Mouse (Mus musculus) neural tube, embryonic 11.5 days (tissue): ENCODE results near the gene Wdr18. TPM values are rescaled to one million over a fixed set of nuclear protein-coding genes. Genes with fewer than 3 reads are reported as not detected.

Experiments used
- ATAC-seq: fragments of 200-750 bp; cut with Nextera tagmentation; 2 replicates; pipeline ENCODE4 v1.8.0; 2017; ENCODE audit warnings: moderate number of reproducible peaks, mild to moderate bottlenecking, moderate TSS enrichment, moderate library complexity; ENCODE audit not compliant: insufficient read depth, low FRiP score, low TSS enrichment
- DNase-seq: peaks from one replicate; pipeline ENCODE4 v3.0.0-alpha.2; 2015; ENCODE audit warnings: low spot score
- H3K27ac ChIP-seq: fragments of 300-500 bp; sonication (generic); 2 replicates; pipeline ENCODE4 v1.5.1; 2014; ENCODE audit warnings: low read depth, mild to moderate bottlenecking, low read length
- H3K27me3 ChIP-seq: fragments of 300-500 bp; sonication (generic); 2 replicates; pipeline ENCODE4 v1.6.1; 2014; ENCODE audit warnings: mild to moderate bottlenecking, low read length, mixed read lengths; ENCODE audit not compliant: control insufficient read depth, insufficient read depth
- H3K36me3 ChIP-seq: fragments of 300-500 bp; sonication (generic); 2 replicates; pipeline ENCODE4 v1.6.1; 2014; ENCODE audit warnings: mild to moderate bottlenecking, low read length, moderate library complexity, mixed read lengths; ENCODE audit not compliant: control insufficient read depth, insufficient read depth
- H3K4me1 ChIP-seq: fragments of 300-500 bp; sonication (generic); 2 replicates; pipeline ENCODE4 v1.6.1; 2014; ENCODE audit warnings: low read length, mixed read lengths; ENCODE audit not compliant: control insufficient read depth, insufficient read depth
- H3K4me2 ChIP-seq: fragments of 300-500 bp; sonication (generic); 2 replicates; pipeline ENCODE4 v1.6.1; 2014; ENCODE audit warnings: low read depth, mild to moderate bottlenecking, moderate library complexity
- H3K4me3 ChIP-seq: fragments of 300-500 bp; sonication (generic); 2 replicates; pipeline ENCODE4 v1.5.1; 2014; ENCODE audit warnings: low read depth, low read length
- H3K9ac ChIP-seq: fragments of 300-500 bp; sonication (generic); 2 replicates; pipeline ENCODE4 v1.6.1; 2014; ENCODE audit warnings: mild to moderate bottlenecking, low read length
- H3K9me3 ChIP-seq: fragments of 300-500 bp; sonication (generic); 2 replicates; pipeline ENCODE4 v1.6.1; 2016; ENCODE audit warnings: low read length; ENCODE audit not compliant: control insufficient read depth
- WGBS: fragments of 180-500 bp; shearing (Covaris S2); extraction: QIAGEN DNeasy Blood & Tissue Kit; methylation state at CpG from one replicate; pipeline ENCODE4 v1.1.7; 2014; 5-methylcytosine and 5-hydroxymethylcytosine counted together
- polyA plus RNA-seq: library from polyadenylated mRNA; unstranded; fragments of >200 nt; fragmentation: Nextera tagmentation; extraction: Ambion mirVana; gene quantifications from 2 replicates; pipeline ENCODE4 v1.2.1, GENCODE M21; 2014

The Wdr18 gene
- polyA plus RNA-seq, 1 experiment from 2014 or later, result 115 TPM

DNA sequence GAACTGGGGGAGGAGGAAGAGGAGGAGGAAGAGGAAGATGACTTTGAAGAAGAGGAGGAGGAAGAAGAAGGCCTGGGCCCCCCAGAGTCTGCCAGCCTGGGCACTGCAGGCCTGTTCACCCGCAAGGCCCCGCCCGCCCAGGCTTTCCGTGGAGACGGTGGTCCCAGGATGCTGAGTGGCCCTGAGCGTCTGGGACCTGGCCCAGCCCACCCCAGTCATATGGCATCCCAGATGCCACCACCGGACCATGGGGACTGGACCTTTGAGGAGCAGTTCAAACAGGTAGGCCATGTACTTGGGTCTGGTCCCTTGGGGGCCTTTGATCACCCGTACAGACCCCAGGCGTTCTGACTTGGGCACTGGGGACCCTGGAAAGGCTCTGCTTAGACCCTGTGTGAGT lies 28.2 kb upstream of the Wdr18 start:
- no peak overlapping the region for H3K4me3 ChIP-seq
- H3K27ac ChIP-seq, result no peak overlapping the region
- no peaks in the 10 kb centered on the region for H3K27me3 ChIP-seq
- H3K4me2 ChIP-seq, result no peak overlapping the region
- H3K9ac ChIP-seq, result no peak overlapping the region
- DNase-seq, result no peak
- peaks cover 33% of the 10 kb centered on the region for H3K4me1 ChIP-seq
- H3K36me3 ChIP-seq, result peaks cover 6% of the 10 kb centered on the region
- ATAC-seq, result no peak
- WGBS, result 82% methylated on average over 9 of the region's 9 CpGs
- H3K9me3 ChIP-seq, result no peaks in the 10 kb centered on the region

DNA sequence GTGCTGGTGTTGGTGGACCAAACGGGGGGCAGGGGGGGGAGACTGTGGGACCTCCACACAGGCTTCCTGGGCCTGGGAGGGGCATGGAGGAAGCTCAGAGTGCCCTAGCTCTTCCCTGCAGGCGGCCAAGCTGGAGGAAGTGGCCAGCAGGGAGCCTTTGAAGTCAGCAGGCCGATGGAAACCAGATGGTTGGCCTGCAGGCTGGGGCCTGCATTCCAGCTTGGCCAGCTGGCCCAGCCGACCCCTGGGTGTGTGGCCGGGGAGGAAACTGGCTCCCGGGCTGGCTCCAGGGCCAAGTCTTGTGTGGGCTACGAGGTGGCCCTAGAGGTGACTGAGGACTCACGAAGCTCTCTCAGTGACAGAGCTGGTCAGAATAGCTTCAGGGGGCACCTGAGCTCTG lies 27.2 kb upstream of the Wdr18 start:
- H3K9ac ChIP-seq, result no peak overlapping the region; the same call in 1 of the 2 replicates
- 9% methylated on average over 8 of the region's 8 CpGs for WGBS
- DNase-seq, result peak; percentile 52

DNA sequence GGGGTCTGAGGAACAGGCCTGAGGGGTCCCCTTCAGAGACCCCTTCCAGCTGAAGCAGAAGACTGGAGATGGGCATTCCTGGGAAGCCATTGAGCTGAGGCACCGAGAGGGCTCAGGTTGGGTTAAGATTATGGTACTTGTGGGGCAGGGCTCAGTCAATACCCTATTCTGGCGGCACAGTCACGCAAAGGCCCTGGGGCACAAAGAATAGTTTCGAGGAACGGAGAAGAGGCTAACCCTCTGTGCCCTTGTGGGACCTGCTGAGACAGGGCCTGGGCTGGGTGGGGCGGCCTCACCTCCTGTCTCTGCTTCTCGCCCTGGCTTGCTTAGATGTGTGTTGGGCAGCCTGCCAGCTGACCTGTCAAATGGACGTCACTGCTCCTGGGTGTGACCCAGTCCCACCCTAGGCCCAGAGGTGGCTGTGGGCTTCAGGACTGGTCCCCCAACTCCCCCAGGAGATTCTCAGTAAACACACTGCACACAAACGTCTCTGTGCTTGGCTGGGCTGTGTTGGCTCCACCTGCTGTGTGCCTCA lies 26.7 kb upstream of the Wdr18 start:
- H3K4me1 ChIP-seq, result peaks cover 36% of the 10 kb centered on the region
- ATAC-seq (no peak), DNase-seq (no peak)
- H3K4me2 ChIP-seq, result no peak overlapping the region; the same call in 1 of the 2 replicates
- peaks cover 6% of the 10 kb centered on the region for H3K36me3 ChIP-seq
- H3K4me3 ChIP-seq, result no peak overlapping the region
- H3K9ac ChIP-seq, result no peak overlapping the region; the same call in 1 of the 2 replicates
- WGBS, result 55% methylated on average over 9 of the region's 9 CpGs
- no peaks in the 10 kb centered on the region for H3K9me3 ChIP-seq
- no peaks in the 10 kb centered on the region for H3K27me3 ChIP-seq
- H3K27ac ChIP-seq, result 0 out of 2 replicates have a peak overlapping the region, but pooled peaks have one; percentile 34

More for the DNA sequence above, 27.2 kb upstream of the Wdr18 start:
- Histone ChIP-seq H3K4me2 (peak overlapping the region; percentile 19), H3K4me3 (no peak overlapping the region), H3K27me3 (no peaks in the 10 kb centered on the region), H3K36me3 (peaks cover 6% of the 10 kb centered on the region), H3K27ac (peak overlapping the region; percentile 23; the same call in 1 of the 2 replicates), H3K9me3 (no peaks in the 10 kb centered on the region), H3K4me1 (peaks cover 33% of the 10 kb centered on the region)
- no peak for ATAC-seq

DNA sequence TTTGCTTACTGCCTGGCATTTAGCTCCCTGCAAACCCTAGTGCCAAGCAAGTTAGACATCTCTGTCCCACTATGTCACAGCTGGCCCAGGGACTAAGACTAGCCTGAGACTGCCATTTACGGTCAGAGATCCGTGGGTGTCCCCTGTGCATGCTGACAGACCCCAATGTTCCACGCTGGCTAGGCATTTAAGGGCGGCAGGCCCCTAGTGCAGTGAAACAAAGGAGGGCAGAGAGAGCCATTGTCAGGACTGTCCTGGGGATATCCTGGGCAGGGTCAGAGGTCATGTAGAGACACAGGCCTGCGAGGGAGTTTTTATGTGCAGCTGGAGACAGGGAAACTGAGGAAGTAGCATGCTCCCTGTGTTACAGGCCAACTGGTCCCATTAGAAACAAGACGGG lies 26.1 kb upstream of the Wdr18 start:
- 30% methylated on average over 6 of the region's 6 CpGs for WGBS
- H3K27ac ChIP-seq, result no peak overlapping the region
- peaks cover 34% of the 10 kb centered on the region for H3K4me1 ChIP-seq
- no peak for ATAC-seq
- no peak for DNase-seq
- no peak overlapping the region for H3K4me2 ChIP-seq
- no peak overlapping the region for H3K4me3 ChIP-seq
- H3K27me3 ChIP-seq, result no peaks in the 10 kb centered on the region
- H3K9me3 ChIP-seq, result no peaks in the 10 kb centered on the region
- H3K9ac ChIP-seq, result no peak overlapping the region
- peaks cover 6% of the 10 kb centered on the region for H3K36me3 ChIP-seq

DNA sequence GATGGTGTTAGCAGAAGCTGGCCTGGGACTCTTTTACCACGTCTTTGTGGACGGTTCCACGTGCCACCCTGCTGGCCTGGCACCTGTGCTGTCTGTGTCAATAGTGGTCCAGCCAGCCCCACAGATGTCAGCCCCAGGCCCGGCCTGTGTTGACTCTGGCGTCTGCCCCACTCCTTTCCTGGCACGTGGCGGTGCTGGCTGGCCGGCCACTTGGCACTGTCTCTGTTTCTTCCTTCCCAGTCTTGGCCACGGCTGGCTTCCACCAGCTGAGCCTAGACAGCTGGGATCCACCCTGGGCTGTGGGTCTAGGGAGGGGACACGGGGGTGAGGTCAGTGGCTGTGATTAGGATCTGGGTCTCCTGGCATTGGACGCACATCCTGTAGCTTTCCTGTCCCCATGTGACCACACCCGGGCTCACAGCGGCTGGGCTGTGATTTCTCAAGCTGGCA lies 25.7 kb upstream of the Wdr18 start:
- no peak for DNase-seq
- no peaks in the 10 kb centered on the region for H3K9me3 ChIP-seq
- peaks cover 6% of the 10 kb centered on the region for H3K36me3 ChIP-seq
- no peak overlapping the region for H3K27ac ChIP-seq
- H3K9ac ChIP-seq, result no peak overlapping the region
- no peak for ATAC-seq
- H3K4me1 ChIP-seq, result peaks cover 30% of the 10 kb centered on the region
- no peaks in the 10 kb centered on the region for H3K27me3 ChIP-seq
- no peak overlapping the region for H3K4me2 ChIP-seq
- H3K4me3 ChIP-seq, result no peak overlapping the region
- WGBS, result 65% methylated on average over 13 of the region's 13 CpGs

DNA sequence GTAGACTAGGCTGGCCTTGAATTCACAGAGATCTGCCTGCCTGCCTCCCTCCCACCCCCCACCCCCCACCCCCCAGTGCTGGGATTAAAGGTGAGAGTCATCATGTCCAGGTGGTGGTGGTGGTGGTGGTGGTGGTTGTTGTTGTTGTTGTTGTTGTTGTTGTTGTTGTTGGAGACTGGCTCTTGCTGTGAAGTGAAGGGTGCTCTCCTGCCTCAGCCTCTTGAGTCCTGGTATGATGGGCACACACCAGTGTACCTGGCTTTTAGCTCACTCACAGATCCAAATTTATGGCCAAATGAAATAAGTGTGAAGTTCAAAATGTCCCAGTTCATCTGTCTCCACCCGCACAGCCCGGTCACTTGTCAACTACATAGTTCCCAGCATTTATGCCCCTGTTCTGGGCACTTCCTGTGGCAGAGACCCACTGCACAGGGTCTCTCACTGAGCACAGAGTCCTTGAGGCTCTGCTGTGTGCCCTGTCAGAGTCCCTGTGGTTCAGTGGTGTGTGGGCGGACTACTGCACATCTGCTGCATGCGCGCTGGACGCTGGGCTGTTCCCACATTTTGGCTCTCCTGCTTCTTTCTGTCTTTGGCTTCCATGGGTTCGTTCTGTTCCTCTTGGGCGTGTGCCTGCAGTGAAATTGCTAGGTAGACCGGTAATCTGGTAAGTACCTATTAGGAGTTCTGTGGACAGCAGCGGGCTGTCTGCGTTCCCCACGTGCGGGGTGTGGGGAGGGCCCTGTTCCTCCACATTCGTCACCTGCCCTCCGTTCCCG lies 25.0 kb upstream of the Wdr18 start:
- Histone ChIP-seq H3K4me1 (peaks cover 25% of the 10 kb centered on the region), H3K36me3 (peaks cover 6% of the 10 kb centered on the region), H3K27ac (no peak overlapping the region), H3K4me3 (no peak overlapping the region), H3K9me3 (no peaks in the 10 kb centered on the region), H3K9ac (no peak overlapping the region), H3K27me3 (no peaks in the 10 kb centered on the region), H3K4me2 (no peak overlapping the region)
- DNase-seq (no peak), ATAC-seq (no peak)
- 91% methylated on average over 16 of the region's 16 CpGs for whole genome bisulfite sequencing

DNA sequence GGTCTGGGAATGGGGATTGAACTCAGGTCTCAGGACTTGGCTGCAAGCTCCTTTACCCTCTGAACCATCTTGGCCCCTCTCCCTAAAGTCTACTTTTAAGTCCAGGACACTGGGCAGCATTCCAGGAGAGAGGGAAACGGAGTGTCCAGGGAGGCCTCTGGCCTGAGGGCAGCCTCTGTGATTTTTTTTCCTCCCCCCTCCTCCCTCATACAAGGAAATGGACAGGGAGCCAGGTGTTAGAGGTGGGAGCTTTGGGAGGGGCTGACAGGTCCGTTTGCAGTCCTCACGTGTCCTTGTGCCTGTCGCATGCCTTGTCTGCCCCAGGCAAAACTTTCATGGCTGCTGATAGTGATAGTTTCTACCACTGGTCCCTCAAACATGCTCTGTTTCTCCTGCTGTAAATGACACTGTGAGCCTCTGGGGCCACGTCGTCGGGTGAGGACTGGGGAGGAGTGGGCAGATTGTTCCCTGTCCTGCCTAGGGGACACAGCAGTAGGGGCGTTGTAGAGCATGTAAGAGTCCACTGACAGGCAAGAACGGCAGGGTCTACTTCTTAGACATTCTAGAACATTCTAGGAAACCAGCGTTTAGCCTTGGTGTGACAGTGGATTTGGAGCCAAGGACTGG lies 23.6 kb upstream of the Wdr18 start:
- Histone ChIP-seq H3K27me3 (no peaks in the 10 kb centered on the region), H3K9ac (no peak overlapping the region), H3K4me3 (no peak overlapping the region), H3K4me1 (peaks cover 22% of the 10 kb centered on the region), H3K9me3 (no peaks in the 10 kb centered on the region), H3K27ac (no peak overlapping the region), H3K4me2 (no peak overlapping the region), H3K36me3 (peaks cover 3% of the 10 kb centered on the region; the same call in 1 of the 2 replicates)
- WGBS, result 81% methylated on average over 10 of the region's 10 CpGs
- no peak for ATAC-seq
- DNase-seq, result no peak

DNA sequence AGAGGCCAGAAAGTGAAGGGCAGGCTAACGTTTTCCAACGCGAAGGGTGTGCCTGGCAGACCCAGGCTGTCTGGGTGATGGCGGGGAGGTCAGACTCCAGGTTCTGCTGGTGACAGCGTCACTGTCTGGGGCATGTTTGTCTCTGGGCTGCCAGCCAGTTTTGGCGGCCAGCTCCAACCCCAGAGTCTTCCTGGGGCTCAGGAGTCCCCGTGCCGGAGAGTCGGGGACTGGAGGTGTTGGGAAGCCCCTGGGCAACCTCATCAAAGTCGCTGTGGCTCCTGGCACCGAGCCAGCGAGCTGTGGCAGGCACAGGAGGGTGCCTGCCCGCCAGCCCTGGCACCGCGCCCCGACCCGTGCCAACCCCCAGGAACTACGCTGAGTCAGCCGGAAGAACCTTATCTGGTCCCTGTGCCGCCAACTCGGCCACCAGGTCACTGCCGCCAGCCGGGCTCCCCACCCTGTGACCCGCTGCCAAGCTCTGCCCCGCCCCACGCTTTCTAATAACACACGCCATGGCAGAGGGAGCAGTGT lies 23.0 kb upstream of the Wdr18 start:
- no peak overlapping the region for H3K4me3 ChIP-seq
- H3K36me3 ChIP-seq, result peaks cover 3% of the 10 kb centered on the region; the same call in 1 of the 2 replicates
- no peak overlapping the region for H3K4me2 ChIP-seq
- DNase-seq (no peak), ATAC-seq (no peak)
- no peaks in the 10 kb centered on the region for H3K9me3 ChIP-seq
- no peak overlapping the region for H3K9ac ChIP-seq
- WGBS, result 84% methylated on average over 27 of the region's 27 CpGs
- no peaks in the 10 kb centered on the region for H3K27me3 ChIP-seq
- H3K4me1 ChIP-seq, result peaks cover 19% of the 10 kb centered on the region
- H3K27ac ChIP-seq, result no peak overlapping the region
